Mouse (Mus musculus) limb, embryonic 14.5 days (tissue): ENCODE measurements around the gene Prkag2. TPM values are rescaled to one million over a fixed set of nuclear protein-coding genes. Genes with fewer than 3 reads are reported as not detected.

Experiments
- ATAC-seq: fragments of 200-750 bp; cut with Nextera tagmentation; 2 replicates; pipeline ENCODE4 v1.8.0; 2017; ENCODE audit warnings: low read depth, moderate number of reproducible peaks, moderate TSS enrichment; ENCODE audit not compliant: low FRiP score
- DNase-seq: peaks from one replicate; pipeline ENCODE4 v3.0.0-alpha.2; 2015; ENCODE audit warnings: low spot score
- H3K27ac ChIP-seq: fragments of 300-500 bp; sonication (generic); replicated peaks from 2 replicates; pipeline ENCODE4 v1.5.1; 2014; ENCODE audit warnings: low read depth, mild to moderate bottlenecking, low read length, moderate library complexity, mixed read lengths
- H3K27me3 ChIP-seq: fragments of 300-500 bp; sonication (generic); 2 replicates; pipeline ENCODE4 v1.6.1; 2014; ENCODE audit warnings: low read length, mixed read lengths; ENCODE audit not compliant: control insufficient read depth, insufficient read depth
- H3K36me3 ChIP-seq: fragments of 300-500 bp; sonication (generic); 2 replicates; pipeline ENCODE4 v1.6.1; 2014; ENCODE audit warnings: mild to moderate bottlenecking, low read length, moderate library complexity, mixed read lengths; ENCODE audit not compliant: control insufficient read depth, insufficient read depth
- H3K4me1 ChIP-seq: fragments of 300-500 bp; sonication (generic); 2 replicates; pipeline ENCODE4 v1.6.1; 2014; ENCODE audit warnings: antibody characterized with exemption, low read length, mixed read lengths; ENCODE audit not compliant: control insufficient read depth, insufficient read depth
- H3K4me2 ChIP-seq: fragments of 300-500 bp; sonication (generic); replicated peaks from 2 replicates; pipeline ENCODE4 v1.6.1; 2014; ENCODE audit warnings: low read depth, mild to moderate bottlenecking, low read length, moderate library complexity; ENCODE audit not compliant: severe bottlenecking
- H3K4me3 ChIP-seq: fragments of 300-500 bp; sonication (generic); replicated peaks from 2 replicates; pipeline ENCODE4 v1.5.1; 2014; ENCODE audit warnings: low read length
- H3K9ac ChIP-seq: fragments of 300-500 bp; sonication (generic); 2 replicates; pipeline ENCODE4 v1.6.1; 2014; ENCODE audit warnings: mild to moderate bottlenecking, low read depth, low read length, moderate library complexity; ENCODE audit not compliant: severe bottlenecking
- H3K9me3 ChIP-seq: fragments of 300-500 bp; sonication (generic); 2 replicates; pipeline ENCODE4 v1.6.1; 2016; ENCODE audit warnings: low read length; ENCODE audit not compliant: control insufficient read depth
- POLR2A ChIP-seq: fragments of 200-500 bp; IDR thresholded peaks from 2 replicates; pipeline ENCODE4 v1.8.0; 2012; ENCODE audit warnings: inconsistent platforms, mild to moderate bottlenecking, moderate library complexity, borderline replicate concordance; ENCODE audit not compliant: insufficient read depth, insufficient read length; ENCODE audit errors: extremely low read depth
- WGBS: fragments of 180-500 bp; shearing (Covaris S2); extraction: QIAGEN DNeasy Blood & Tissue Kit; methylation state at CpG from one replicate; pipeline ENCODE4 v1.1.7; 2014; 5-methylcytosine and 5-hydroxymethylcytosine counted together
- polyA plus RNA-seq, 2 experiments: library from polyadenylated mRNA; depleted of rRNA in 1 of 2; stranded (reverse) in 1 of 2; unstranded in 1 of 2; fragments of >200 nt; fragmentation: Nextera tagmentation in 1 of 2; extraction: Ambion mirVana in 1 of 2; gene quantifications; 2 replicates each; pipeline versions ENCODE4 v1.2.1 to v1.2.3; 2012 to 2014

Gene Prkag2
- polyA plus RNA-seq, 2 experiments: 21.3 to 32.6 TPM

GRCm38 (mm10) chr5:24935446-24935845 lies 165.0 kb downstream of the Prkag2 start:
- H3K27ac ChIP-seq: no peak overlapping the region
- no peak overlapping the region for H3K9ac ChIP-seq
- H3K4me1 ChIP-seq: no peaks in the 10 kb centered on the region
- no peaks in the 10 kb centered on the region for H3K9me3 ChIP-seq
- H3K36me3 ChIP-seq: no peaks in the 10 kb centered on the region
- no peaks in the 10 kb centered on the region for H3K27me3 ChIP-seq
- no peak for TF ChIP-seq POLR2A
- no peak overlapping the region for H3K4me2 ChIP-seq
- 68% methylated on average over 10 of the region's 10 CpGs for WGBS
- ATAC-seq (no peak), DNase-seq (no peak)
- H3K4me3 ChIP-seq: no peak overlapping the region

- Histone ChIP-seq H3K36me3 (no peaks in the 10 kb centered on the region), H3K4me1 (no peaks in the 10 kb centered on the region), H3K4me2 (no peak overlapping the region), H3K4me3 (no peak overlapping the region), H3K9ac (no peak overlapping the region), H3K27me3 (no peaks in the 10 kb centered on the region), H3K9me3 (no peaks in the 10 kb centered on the region), H3K27ac (no peak overlapping the region)
- 93% methylated on average over 1 of the region's 1 CpGs for WGBS
- DNase-seq (no peak), ATAC-seq (no peak)
- no peak for TF ChIP-seq POLR2A
Observed at GRCm38 (mm10) chr5:24933760-24934159, 166.7 kb downstream of the Prkag2 start.

GRCm38 (mm10) chr5:24931578-24932185 lies 168.8 kb downstream of the Prkag2 start:
- Histone ChIP-seq H3K27ac (no peak overlapping the region), H3K4me2 (no peak overlapping the region), H3K9me3 (no peaks in the 10 kb centered on the region), H3K27me3 (no peaks in the 10 kb centered on the region), H3K9ac (no peak overlapping the region), H3K36me3 (no peaks in the 10 kb centered on the region), H3K4me3 (no peak overlapping the region), H3K4me1 (no peaks in the 10 kb centered on the region)
- no peak for DNase-seq
- 82% methylated on average over 10 of the region's 10 CpGs for WGBS
- TF ChIP-seq POLR2A: no peak
- no peak for ATAC-seq

GRCm38 (mm10) chr5:24930831-24931577 lies 169.4 kb downstream of the Prkag2 start:
- H3K4me3 ChIP-seq: no peak overlapping the region
- 67% methylated on average over 8 of the region's 8 CpGs for WGBS
- H3K4me1 ChIP-seq: no peaks in the 10 kb centered on the region
- H3K27me3 ChIP-seq: no peaks in the 10 kb centered on the region
- H3K9ac ChIP-seq: no peak overlapping the region
- H3K27ac ChIP-seq: no peak overlapping the region
- DNase-seq: no peak
- H3K4me2 ChIP-seq: no peak overlapping the region
- no peaks in the 10 kb centered on the region for H3K9me3 ChIP-seq
- TF ChIP-seq POLR2A: no peak
- no peaks in the 10 kb centered on the region for H3K36me3 ChIP-seq
- ATAC-seq: no peak

- Histone ChIP-seq H3K4me3 (no peak overlapping the region), H3K4me1 (no peaks in the 10 kb centered on the region), H3K9me3 (no peaks in the 10 kb centered on the region), H3K36me3 (no peaks in the 10 kb centered on the region), H3K27me3 (no peaks in the 10 kb centered on the region), H3K27ac (no peak overlapping the region), H3K4me2 (no peak overlapping the region), H3K9ac (no peak overlapping the region)
- no peak for TF ChIP-seq POLR2A
- WGBS: 91% methylated on average over 4 of the region's 4 CpGs
- DNase-seq (no peak), ATAC-seq (no peak)
Observed at GRCm38 (mm10) chr5:24928816-24929215, 171.6 kb downstream of the Prkag2 start.
